Mouse (Mus musculus) mesoderm, embryonic 11.5 days (tissue): ENCODE measurements around the gene Sept9.

Experiments used
- DNase-seq: peaks from one replicate; pipeline ENCODE4 v3.0.0-alpha.2; 2012; ENCODE audit warnings: low read depth, low spot score

Sept9 gene

DNA sequence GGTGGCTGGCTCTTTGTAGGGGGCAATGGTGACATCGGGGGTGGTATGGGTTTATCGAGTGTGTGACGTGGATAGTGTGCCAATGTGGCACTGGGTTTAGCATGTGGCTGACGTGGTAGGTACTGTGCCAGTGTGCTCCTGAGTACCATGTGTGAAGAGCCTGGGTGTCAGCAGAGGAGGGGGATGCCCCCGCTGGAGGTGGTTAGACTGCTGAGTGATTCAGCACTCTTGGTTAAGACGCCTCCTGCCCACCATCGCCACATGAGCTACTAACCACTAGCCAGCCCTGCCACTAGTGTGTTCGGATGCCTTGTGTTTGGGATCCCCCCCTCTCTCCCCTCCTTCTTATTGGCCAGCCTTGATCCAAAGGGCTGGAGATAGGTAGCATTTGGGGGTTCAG lies 21.3 kb downstream of the Sept9 start:
- DNase-seq = no peak

DNA sequence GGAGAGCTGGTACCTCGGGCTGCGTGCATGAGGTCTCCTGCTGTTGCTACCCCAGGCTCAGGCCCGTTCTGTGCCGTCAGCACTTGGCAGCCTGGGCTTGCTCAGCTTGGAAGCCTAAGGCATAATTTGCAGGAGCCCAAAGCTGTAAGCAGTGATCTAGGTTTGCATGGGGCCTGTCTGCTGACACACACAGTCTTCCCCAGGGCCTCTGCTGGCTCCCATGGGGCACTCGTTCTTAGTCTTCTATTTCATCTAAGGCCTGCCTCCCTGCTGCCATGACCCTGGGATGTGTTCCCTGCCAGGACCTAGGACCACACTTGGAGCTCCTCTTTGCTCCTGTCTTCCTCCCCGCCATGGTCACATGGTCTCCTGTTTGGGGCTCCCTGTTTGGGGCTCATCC lies 21.7 kb downstream of the Sept9 start:
- no peak for DNase-seq

DNA sequence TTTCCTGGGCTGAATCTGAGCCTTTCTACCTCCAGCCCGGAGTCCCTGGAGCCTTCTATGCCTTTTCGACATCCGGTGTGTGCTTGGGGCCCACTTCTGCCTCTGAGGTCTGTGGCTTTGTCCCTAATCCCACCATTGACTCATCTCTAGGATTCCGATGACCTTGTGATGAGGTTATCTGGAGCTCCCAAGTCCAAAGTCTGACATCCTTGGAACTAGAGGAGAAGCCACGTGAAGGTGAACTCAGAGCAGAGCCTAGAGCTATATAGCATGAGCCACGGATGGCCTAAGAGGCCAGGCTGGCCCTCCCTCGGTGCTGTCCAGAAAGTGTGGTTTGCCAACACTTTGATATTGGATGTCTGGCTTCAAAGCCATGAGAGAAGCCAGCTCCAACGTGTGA lies 23.4 kb downstream of the Sept9 start:
- DNase-seq = no peak

DNA sequence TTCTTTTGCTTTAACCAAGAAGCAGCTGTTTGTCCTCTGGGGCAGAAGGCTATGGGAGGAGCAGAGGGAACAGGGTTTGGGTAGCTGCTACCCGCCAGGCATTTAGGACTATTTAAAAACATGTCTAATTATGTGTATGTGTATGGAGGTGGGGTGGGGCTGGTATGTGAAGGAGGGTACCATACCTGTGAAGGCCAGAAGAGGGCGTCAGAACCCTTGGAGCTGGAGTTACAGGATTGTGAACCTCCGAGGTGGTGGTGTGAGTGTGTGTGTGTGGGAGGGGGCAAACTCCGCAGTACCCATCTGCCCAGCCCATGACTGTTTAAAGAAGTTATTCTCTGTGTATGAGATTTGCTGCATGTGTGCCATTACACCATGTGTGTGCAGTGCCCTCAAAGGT lies 25.3 kb downstream of the Sept9 start:
- no peak for DNase-seq

DNA sequence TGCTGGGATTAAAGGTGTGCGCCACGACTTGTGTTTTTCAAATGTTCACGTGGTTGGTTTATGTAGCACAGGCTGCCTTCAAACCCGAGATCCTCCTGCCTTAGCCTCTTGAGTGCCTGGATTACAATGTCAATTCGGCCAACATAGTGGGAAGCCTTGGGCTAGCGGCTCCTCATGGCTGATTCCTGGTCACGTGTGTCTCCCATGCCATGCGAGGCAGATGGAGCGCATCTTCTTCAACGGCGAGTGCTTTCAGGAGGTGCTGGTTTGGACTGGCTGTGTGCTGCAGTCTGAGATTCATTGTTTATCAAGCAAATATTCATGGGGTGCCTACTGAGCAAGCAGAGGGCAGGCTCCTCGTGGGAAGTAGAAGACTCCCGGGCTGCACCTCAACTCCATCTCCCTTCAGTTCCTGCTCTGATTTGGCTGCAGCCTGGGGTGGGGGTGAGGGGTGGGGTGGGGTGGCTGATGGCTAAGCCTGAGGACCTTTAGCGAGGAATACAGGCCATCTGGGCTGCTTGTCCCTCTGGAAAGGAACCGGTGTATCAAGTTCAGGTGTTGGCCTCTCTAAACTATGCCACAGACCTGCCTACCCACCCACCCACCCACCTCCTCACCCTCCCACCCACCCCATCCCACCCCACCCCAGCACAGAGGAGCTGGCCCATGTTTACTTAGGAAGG lies 26.2 kb downstream of the Sept9 start:
- DNase-seq = no peak

DNA sequence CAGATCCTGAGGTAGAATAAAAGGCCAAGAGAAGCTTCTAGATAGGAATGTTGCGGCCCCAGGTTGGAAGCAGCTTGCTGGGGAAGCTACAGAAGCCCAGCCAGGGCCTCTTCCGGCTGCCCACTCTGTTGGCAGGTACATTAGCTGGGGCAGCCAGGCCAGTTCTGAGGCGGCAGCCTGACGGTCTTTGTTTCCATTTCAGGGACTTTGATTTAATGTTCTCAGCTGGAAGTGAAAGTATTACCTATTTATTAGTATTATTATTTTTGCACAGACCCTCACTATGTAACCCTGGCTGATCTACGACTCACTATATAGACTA lies 26.7 kb downstream of the Sept9 start:
- DNase-seq = no peak

DNA sequence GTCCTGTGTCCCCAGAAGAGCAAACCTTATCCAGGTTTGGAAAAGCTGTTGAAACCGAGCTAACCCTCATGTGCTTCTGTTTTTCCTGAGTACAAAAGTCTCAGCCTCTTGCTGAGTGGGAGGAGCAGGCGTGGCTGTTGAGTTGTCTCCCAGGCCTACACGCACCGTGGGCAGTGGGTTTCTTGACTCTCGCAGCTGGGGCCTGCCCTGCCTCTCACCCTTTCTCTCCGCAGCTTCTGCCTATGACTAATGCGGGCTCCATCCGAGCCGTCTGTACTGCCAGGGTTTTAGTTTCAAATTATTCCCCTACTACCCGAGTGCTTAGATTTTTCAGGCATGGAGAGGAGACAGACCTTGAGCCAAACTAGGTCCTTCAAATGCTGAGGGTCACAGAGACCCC lies 28.7 kb downstream of the Sept9 start:
- no peak for DNase-seq

DNA sequence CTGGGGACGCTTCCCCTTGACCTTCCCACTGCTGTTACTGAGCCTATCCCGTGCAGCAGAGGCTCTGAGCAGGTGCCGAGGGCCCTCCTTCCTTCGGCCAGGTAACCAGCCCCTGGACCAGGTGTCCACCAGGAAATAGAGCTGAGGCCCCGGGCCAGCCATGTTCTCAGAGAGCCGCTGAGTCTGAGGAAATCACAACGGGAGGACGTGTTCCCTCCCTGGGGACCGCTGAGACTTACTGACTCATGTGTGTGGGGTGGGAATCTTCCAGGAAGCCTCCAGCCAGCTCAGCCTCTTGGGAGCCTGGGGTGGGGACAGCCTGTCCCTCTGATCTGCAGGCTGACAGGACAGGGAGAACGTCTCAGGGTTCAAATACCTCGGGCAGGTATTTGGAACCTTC lies 32.1 kb downstream of the Sept9 start:
- DNase-seq = no peak

DNA sequence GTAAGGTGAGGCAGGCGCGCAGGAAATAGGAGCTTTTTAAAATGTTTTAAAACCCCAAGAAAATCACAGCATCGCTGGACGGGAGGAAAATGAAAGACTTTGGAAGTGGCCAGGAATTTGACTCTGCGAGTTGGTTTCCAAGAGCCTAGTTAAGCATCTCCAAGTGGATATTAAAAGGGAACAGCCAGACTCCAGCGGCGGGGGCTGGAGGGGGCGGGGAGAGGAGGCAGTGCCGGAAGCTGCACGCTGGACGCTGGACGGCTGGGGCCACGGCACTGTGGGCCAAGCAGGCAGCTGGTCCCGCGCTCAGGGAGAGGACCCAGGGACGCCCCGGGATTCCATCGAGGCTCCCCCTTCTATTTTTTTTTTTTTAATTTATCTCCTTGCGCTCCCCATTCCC lies 32.6 kb downstream of the Sept9 start:
- no peak for DNase-seq

DNA sequence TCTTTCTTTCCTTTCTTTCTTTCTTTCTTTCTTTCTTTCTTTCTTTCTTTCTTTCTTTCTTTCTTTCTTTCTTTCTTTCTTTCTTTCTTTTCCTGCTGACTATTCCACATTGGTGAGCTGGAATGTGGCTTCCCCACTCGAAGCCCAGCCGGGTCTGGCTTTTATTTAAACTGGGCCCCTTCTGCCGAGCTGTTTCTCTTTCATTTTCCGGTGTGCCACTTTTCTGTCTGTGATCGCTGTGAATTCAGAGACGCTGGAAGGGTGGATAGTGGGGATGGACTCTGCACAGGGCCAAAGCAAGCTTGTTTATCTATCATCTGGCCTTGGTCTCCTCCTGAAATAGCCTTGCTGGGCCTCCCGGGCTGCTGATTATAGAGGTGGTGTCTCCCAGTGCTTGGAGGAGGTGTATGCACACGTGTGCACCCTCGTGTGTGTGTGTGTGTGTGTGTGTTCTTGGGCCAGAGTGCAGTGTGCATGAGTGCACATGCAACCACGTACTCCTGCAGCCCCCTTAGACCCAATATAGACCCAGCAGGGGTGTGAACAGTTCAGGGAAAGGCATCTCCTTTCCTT lies 33.5 kb downstream of the Sept9 start:
- DNase-seq = no peak

DNA sequence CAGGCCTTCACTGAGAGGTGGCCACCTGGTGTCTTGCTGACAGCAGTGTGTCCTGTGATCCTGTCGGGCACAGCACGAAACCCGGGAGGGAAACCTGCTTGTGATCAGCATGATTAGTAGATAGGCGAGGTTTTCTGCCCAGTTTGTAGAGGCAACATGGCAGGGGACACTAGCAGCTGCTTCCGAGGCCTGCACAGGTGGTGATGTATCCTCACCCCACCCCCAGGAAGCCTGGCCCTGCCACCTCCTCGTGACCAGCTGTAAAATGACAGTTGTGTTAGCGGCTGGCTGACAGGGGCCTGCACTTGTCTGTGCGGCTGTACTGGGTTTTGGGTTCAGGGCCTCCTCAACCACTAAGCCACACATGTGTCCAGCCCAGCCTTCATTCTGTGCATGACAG lies 34.4 kb downstream of the Sept9 start:
- no peak for DNase-seq

DNA sequence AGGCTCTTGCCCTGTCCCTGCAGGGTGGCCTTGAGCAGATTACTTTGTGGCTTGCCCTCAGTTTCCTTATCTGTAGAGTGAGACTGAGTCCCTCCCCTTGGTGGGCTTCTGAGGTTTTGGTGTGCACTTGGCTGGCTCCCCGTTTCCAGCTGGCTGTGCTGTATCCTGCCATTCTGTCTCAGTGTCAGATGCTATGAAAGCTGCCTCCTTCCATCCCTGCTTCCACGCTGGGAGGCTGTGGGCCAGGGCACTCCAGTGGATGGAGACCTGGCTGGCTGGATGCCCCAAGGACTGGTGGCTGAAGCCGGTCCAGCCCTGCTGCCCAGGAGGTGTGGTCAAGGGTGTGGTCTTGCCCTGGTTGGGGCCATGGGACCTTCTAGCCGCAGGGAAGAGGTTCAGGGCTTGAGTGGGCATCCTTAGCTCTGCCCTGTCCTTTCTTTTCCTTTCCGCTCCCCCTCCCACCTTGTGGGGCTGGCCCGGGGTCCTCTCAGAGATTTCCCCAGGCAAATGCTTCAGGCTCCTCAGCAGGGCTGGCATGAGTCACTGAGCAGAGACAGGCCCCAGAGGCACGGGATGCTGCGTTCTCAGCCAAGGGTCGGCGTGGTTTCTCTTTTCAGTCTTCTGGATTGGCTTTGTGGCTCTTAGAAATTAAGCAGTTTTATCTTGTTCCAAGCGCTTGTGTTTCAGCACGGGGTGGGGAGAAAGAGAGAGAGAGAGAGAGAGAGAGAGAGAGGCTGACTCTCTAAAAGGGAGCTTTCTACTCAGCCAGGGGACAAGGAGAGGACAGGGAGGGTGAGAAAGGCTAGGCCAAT lies 35.8 kb downstream of the Sept9 start:
- DNase-seq = no peak

DNA sequence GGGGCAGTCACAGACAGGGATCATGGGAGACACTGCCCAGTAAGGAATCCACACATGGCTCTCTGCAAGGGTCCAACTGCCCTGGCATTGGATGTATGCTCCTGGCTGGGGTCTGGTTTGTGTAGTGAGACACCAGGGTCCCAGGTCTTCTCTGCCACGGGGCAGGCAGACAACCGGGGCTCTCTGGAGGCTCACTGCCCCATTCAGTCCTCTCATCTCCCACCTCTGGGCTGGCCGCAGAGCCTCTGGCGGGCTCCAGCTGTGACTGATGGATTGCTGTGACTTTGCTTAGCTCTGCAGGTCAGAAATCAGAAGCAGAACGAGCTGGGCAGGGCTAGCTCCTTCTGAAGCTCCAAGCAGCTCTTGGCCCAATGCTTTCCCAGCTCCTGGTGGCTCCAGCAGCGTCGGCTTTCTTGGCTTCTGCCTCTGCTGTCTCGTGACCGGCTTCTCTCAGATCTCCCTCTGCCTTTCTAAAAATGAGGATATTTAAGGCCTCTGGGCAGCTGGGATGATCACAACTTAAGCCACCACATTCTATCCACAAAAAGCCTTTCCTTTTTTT lies 36.5 kb downstream of the Sept9 start:
- no peak for DNase-seq

DNA sequence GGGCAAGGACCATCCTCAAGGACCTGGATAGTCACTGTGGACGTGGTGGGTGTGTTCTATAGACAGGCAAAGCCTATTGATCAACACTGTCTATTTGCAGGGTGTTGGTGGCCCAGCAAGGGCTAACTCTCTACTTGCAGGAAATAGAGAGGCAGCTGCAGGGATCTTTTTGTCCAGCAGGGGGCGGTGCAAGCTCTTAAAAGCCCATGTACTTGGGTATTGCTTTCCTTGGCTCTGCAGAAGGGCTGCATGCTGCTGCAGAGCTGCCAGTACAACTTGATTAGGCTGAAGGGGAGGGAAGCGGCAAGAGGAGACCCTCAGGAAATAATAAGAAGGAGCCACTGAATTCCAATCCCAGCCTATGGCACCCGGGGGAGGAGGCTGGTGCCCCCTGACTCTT lies 38.7 kb downstream of the Sept9 start:
- DNase-seq = peak; percentile 91

DNA sequence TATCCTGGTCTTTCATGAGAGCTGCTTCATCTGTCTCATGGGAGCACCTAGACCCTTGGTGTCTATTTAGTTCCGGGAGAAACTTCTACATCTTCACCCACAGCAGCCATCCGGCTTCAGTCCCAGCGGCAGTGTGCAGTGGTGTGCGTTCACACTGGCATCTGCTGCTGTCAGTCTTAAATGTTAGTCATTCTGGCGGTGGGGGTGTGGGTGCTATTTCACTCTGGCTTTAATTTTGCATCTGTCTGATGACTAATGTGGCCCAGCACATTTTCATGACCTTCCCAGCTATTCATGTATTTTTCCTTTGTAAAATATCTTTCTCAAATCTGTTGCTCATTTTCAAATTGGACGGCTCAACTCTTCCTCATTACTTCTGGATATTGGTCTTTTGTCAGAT lies 40.2 kb downstream of the Sept9 start:
- no peak for DNase-seq

DNA sequence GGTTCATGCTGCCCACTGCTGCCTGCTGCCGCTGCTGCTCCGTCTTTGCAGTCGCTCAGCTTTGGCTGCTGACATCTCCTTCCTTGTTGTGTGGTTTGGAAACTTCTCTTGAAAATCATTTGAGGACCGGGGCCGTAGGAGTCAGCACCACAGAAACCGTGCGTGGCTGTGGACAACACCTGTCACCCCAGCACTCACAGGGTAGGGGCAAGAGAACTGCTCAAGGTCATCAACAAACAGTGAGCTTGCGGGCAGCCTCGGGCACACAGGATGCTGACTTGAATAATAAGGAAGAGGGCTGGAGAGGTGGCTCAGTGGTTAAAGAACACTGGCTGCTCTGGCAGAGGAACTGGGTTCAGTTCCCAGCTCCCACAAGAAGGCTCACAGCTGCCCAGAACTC lies 40.9 kb downstream of the Sept9 start:
- DNase-seq = no peak

DNA sequence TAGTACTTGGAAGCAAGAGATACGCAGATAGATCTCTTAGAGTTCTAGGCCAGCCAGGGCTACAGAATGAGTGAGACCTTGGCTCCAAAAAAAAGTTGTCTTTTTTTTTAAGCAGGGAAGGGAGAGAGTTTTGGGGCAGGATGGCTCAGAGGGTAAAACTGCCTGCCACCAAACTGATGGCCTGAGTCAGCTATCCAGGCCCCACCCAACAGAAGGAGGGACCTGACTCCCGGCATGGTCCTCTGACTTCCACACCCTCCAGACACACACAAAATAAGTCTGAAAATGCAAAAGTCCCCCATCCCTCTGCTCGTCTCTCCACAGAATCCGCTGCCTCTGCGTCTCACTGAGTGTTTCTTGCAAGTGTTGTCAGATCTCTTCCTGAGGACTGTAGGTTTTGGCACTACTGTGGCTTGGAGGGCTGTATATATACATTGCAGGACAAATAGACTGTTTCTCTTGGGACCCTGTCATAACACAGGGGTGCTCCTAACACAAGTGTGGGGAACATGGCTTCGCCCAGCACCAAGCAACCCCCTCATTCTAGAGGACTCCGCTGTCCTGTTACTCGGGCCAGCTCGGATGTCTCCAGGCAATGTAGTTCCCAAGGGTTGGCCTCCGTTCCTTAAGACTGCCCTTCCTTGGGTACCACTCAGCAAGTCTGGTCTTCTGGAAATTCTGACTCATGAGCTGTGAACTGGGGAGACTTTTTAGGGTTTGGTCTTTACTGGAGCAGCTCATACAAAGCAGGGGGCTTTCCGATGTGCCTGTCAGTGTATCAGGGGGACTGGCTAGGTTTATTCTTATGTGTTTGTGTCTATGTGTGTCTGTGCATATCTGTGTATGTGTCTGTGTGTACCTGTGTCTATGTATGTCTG lies 41.6 kb downstream of the Sept9 start:
- no peak for DNase-seq

DNA sequence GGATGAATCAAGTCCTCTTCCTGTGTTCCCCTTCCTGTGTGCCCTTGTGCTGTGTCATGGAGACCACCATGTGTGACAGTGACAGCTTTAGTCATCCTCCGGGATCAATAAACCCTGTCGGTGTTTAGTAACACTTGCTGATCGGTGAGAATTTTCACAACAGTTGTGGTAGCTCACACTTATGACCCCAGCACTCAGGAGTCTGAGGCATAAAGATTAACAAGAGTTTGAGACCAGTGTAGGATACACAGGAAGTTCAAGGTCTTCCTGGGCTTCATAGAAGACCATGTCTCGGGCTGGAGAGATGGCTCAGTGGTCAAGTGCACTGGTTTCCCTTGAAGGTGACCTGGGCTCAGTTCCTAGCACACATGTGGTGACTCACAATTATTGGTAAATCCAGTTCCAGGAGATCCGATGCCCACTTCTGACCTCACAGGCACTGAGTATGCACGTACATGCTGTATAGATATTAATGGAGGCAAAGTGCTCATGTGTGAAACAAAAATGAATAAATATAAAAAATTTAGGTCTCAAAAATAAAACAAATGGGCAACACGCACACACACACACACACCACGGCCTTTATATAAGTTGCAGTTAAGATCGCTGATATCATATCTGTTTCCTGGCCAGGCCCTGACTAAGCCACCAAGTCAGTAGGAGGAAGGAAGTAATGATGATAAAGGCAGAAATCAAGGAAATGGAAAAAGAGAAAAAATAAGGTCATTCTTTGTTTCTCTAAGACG lies 43.1 kb downstream of the Sept9 start:
- no peak for DNase-seq

DNA sequence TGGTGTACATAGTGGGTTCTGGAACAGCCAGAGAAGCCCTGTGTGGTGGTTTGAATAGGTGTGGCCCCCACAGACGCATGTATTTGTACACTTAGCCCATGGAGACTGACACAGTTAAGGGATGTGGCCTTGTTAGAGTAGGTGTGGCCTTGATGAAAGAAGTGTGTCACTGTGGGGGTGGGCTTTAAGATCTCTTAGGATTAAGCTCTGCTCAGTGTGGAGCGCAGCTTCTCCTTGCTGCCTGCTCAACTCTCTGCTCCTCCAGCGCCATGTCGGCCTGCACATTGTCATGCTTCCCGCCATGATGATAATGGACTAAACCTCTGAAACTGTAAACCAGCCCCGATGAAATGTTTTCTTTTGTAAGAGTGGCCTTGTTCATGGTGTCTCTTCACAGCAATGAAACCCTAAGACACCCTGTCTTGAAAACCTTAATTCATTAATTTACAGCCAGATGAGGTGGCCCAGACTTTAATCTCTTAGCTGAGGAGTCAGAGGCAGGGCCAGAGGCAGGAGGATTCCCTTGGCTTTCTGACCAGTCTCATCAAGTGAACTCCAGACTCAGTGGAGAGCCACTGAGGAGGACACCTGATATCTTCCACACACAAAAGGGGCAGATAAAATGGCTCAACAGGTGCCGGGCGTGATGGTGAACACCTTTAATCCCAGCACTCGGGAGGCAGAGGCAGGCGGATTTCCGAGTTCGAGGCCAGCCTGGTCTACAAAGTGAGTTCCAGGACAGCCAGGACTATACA lies 44.3 kb downstream of the Sept9 start:
- no peak for DNase-seq

DNA sequence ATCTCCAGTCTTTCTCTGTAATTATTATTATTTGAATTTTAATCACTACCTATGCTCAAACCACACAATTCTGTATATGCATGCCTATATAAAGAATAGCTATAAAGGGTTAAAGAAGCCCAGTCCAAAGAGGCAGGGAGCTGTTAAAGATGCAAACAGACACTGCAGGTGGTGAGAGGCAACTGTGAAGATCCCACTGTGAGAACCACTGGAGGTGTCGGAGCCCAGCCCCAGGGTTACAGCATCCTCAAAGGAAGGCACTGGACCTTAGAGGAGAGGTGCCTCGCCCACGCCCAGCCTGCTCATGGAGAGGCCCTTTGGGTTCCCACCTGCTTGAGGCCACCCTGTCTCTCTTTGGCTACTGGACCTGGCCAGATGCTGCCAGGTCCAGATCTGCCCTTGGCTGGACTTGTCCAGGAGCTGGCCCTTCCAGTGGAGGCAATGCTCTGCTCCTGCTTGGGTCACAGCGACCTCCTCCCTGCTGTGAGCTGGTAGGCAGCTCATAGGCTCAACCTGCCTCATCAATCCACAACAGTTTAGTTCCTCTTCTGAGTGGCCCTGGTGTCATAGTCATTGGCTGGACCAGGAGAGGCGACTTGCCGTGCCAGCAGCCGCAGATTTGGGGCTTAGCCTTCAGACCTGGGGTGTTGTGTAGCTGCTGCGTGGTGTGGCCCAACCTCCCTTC lies 45.7 kb downstream of the Sept9 start:
- no peak for DNase-seq
